Mouse (Mus musculus) embryonic facial prominence, embryonic 12.5 days (tissue): ENCODE data around the gene Slc22a1. TPM values are rescaled to one million over a fixed set of nuclear protein-coding genes. Genes with fewer than 3 reads are reported as not detected.

Experiments
- ATAC-seq: fragments of 200-750 bp; cut with Nextera tagmentation; 2 replicates; pipeline ENCODE4 v1.8.0; 2017; ENCODE audit not compliant: insufficient number of reproducible peaks, insufficient read depth, low FRiP score, low TSS enrichment
- H3K27ac ChIP-seq: fragments of 300-500 bp; sonication (generic); 2 replicates; pipeline ENCODE4 v1.5.1; 2016; ENCODE audit warnings: mild to moderate bottlenecking
- H3K27me3 ChIP-seq: fragments of 300-500 bp; sonication (generic); 2 replicates; pipeline ENCODE4 v1.6.1; 2016; ENCODE audit warnings: mild to moderate bottlenecking, moderate library complexity
- H3K36me3 ChIP-seq: fragments of 300-500 bp; sonication (generic); 2 replicates; pipeline ENCODE4 v1.6.1; 2016; ENCODE audit warnings: mild to moderate bottlenecking
- H3K4me1 ChIP-seq: fragments of 300-500 bp; sonication (generic); 2 replicates; pipeline ENCODE4 v1.6.1; 2016
- H3K4me2 ChIP-seq: fragments of 300-500 bp; sonication (generic); replicated peaks from 2 replicates; pipeline ENCODE4 v1.6.1; 2016; ENCODE audit warnings: mild to moderate bottlenecking, moderate library complexity
- H3K4me3 ChIP-seq: fragments of 300-500 bp; sonication (generic); 2 replicates; pipeline ENCODE4 v1.5.1; 2016; ENCODE audit warnings: mild to moderate bottlenecking
- H3K9ac ChIP-seq: fragments of 300-500 bp; sonication (generic); 2 replicates; pipeline ENCODE4 v1.6.1; 2016; ENCODE audit warnings: mild to moderate bottlenecking, moderate library complexity
- H3K9me3 ChIP-seq: fragments of 300-500 bp; sonication (generic); 2 replicates; pipeline ENCODE4 v1.6.1; 2016; ENCODE audit warnings: mild to moderate bottlenecking, moderate library complexity
- WGBS: fragments of 180-500 bp; shearing (Covaris S2); methylation state at CpG from one replicate; pipeline ENCODE4 v1.1.7; 2016; 5-methylcytosine and 5-hydroxymethylcytosine counted together
- polyA plus RNA-seq: library from polyadenylated mRNA; unstranded; fragments of >200 nt; fragmentation: Nextera tagmentation; extraction: Ambion mirVana; gene quantifications from 2 replicates; pipeline ENCODE4 v1.2.1, GENCODE M21; 2016

The Slc22a1 gene
- polyA plus RNA-seq, 1 experiment from 2014 or later: 0.08 TPM

DNA sequence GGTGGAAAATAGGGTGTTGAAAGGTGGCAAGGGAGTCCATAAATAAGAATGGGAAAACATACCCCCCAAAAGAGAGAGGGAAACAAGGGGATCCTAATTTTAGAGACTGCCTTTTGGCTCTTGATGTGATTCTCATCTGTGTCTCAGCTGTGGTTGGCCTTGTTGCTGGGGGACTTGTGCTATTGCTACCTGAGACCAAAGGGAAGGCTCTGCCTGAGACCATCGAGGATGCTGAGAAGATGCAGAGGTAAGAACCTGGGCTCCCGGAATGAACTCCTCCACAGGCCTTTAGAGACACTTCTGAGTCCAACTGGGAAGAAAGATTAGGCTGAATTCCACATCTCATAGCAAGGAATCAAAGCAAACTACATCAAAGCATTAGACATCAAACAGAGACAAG is 56.0 kb downstream of the Slc22a1 start:
- 80% methylated on average over 2 of the region's 2 CpGs for WGBS
- Histone ChIP-seq H3K4me3 (no peak overlapping the region), H3K27ac (no peak overlapping the region), H3K27me3 (no peaks in the 10 kb centered on the region), H3K9ac (no peak overlapping the region), H3K36me3 (no peaks in the 10 kb centered on the region), H3K9me3 (peaks cover 6% of the 10 kb centered on the region; the same call in 1 of the 2 replicates), H3K4me2 (no peak overlapping the region), H3K4me1 (no peaks in the 10 kb centered on the region)
- ATAC-seq: no peak

- ATAC-seq: no peak
- Histone ChIP-seq H3K4me2 (no peak overlapping the region), H3K36me3 (no peaks in the 10 kb centered on the region), H3K27ac (no peak overlapping the region), H3K4me1 (no peaks in the 10 kb centered on the region), H3K9me3 (no peaks in the 10 kb centered on the region), H3K27me3 (no peaks in the 10 kb centered on the region), H3K4me3 (no peak overlapping the region), H3K9ac (no peak overlapping the region)
- WGBS: 51% methylated on average over 4 of the region's 4 CpGs
Observed at GRCm38 (mm10) chr17:12615429-12615828, 60.2 kb downstream of the Slc22a1 start.

- WGBS: 80% methylated on average over 15 of the region's 15 CpGs
Observed at GRCm38 (mm10) chr17:12614511-12615385, 60.9 kb downstream of the Slc22a1 start.

GRCm38 (mm10) chr17:12607202-12607601 is 68.4 kb downstream of the Slc22a1 start:
- Histone ChIP-seq H3K9me3 (no peaks in the 10 kb centered on the region), H3K4me2 (no peak overlapping the region), H3K9ac (no peak overlapping the region), H3K4me1 (no peaks in the 10 kb centered on the region), H3K4me3 (no peak overlapping the region), H3K27ac (no peak overlapping the region), H3K36me3 (no peaks in the 10 kb centered on the region), H3K27me3 (no peaks in the 10 kb centered on the region)
- ATAC-seq: no peak

More at GRCm38 (mm10) chr17:12614511-12615385, 60.9 kb downstream of the Slc22a1 start:
- no peak overlapping the region for H3K27ac ChIP-seq
- H3K4me2 ChIP-seq: no peak overlapping the region
- H3K36me3 ChIP-seq: no peaks in the 10 kb centered on the region
- H3K9me3 ChIP-seq: no peaks in the 10 kb centered on the region
- ATAC-seq: no peak
- no peaks in the 10 kb centered on the region for H3K27me3 ChIP-seq
- no peak overlapping the region for H3K4me3 ChIP-seq
- no peak overlapping the region for H3K9ac ChIP-seq
- no peaks in the 10 kb centered on the region for H3K4me1 ChIP-seq

- no peak for ATAC-seq
- H3K4me1 ChIP-seq: no peaks in the 10 kb centered on the region
Observed at GRCm38 (mm10) chr17:12606634-12607033, 69.0 kb downstream of the Slc22a1 start.

More at GRCm38 (mm10) chr17:12606634-12607033, 69.0 kb downstream of the Slc22a1 start:
- H3K9me3 ChIP-seq: no peaks in the 10 kb centered on the region
- H3K4me3 ChIP-seq: no peak overlapping the region
- H3K27ac ChIP-seq: no peak overlapping the region
- no peaks in the 10 kb centered on the region for H3K36me3 ChIP-seq
- no peak overlapping the region for H3K4me2 ChIP-seq
- WGBS: 50% methylated on average over 1 of the region's 1 CpGs
- no peaks in the 10 kb centered on the region for H3K27me3 ChIP-seq
- no peak overlapping the region for H3K9ac ChIP-seq

Other genes with a start within 250 kb of the Slc22a1 start
- 0.26 and 0.38 TPM in 2 replicates for gene Slc22a3, start 168.1 kb downstream of the Slc22a1 start, polyA plus RNA-seq
- gene Slc22a2, start 91.7 kb downstream of the Slc22a1 start, polyA plus RNA-seq: 0.13 TPM in 1 of 2 replicates, not detected in the other
- 37.1 and 38.1 TPM in 2 replicates for gene Igf2r, start 93.8 kb upstream of the Slc22a1 start, polyA plus RNA-seq
- gene Mas1, start 192.3 kb upstream of the Slc22a1 start, polyA plus RNA-seq: 0.70 and 1.3 TPM in 2 replicates
- 0.13 TPM in 1 of 2 replicates, not detected in the other for gene Mrgprh, start 200.2 kb upstream of the Slc22a1 start, polyA plus RNA-seq
- 3.0 and 4.1 TPM in 2 replicates for gene Pnldc1, start 234.4 kb upstream of the Slc22a1 start, polyA plus RNA-seq
- 475 and 490 TPM in 2 replicates for gene Tcp1, start 239.9 kb upstream of the Slc22a1 start, polyA plus RNA-seq
- 161 and 171 TPM in 2 replicates for gene Mrpl18, start 240.5 kb upstream of the Slc22a1 start, polyA plus RNA-seq